Mouse (Mus musculus): ENCODE results near the gene Sacm1l.

Sacm1l gene

GRCm38 (mm10) chr9:123577360-123578192, 48.0 kb downstream of the Sacm1l start:
- no peak for DNase-seq

- DNase-seq: peak; percentile 12
Observed at GRCm38 (mm10) chr9:123589240-123589910, 59.8 kb downstream of the Sacm1l start.

GRCm38 (mm10) chr9:123595194-123595593, 65.6 kb downstream of the Sacm1l start:
- DNase-seq: no peak

- no peak for DNase-seq
Observed at GRCm38 (mm10) chr9:123596910-123597309, 67.4 kb downstream of the Sacm1l start.

- no peak for DNase-seq
Observed at GRCm38 (mm10) chr9:123597376-123597775, 67.8 kb downstream of the Sacm1l start.

DNA sequence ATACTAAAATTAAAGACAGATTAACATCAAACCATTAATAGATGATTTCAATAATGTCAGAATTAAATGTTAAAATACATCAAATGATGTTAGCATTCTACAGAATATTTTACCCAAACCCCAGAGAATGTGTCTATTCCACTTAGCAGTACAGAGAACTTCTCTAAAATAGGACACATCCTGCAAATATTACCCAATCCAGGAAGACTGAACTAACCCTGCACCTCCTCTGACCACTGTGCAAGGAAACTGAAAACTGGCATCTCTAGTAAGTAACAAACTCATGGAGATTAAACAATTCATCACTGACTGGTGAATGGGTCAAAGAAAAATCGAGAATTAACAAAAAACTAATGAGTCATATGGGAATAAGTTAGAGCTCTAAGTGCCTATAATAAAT, 72.0 kb downstream of the Sacm1l start:
- no peak for DNase-seq

- no peak for DNase-seq
Observed at GRCm38 (mm10) chr9:123620311-123621098, 90.9 kb downstream of the Sacm1l start.

DNA sequence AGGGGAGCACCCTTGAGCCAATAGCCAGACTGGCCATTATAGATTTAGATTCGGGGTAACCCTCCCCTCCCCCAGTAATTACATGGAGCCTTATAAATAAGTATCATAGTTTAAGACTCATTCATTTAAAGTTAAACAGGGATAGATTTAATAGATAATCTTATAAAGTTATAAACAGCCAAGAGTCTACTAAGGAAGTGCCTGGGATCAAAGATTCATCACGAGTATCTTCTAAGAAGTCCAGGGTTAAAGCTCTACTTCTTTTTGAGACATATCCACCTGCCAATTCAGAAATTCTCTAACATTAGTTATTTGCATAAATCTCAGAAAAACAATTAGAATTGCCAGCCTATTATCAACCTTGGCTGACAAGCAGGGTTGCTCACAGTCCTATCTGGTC, 95.2 kb downstream of the Sacm1l start:
- DNase-seq: no peak

GRCm38 (mm10) chr9:123625821-123626220, 96.3 kb downstream of the Sacm1l start:
- no peak for DNase-seq

- DNase-seq: no peak
Observed at GRCm38 (mm10) chr9:123631666-123632065, 102.1 kb downstream of the Sacm1l start.

DNA sequence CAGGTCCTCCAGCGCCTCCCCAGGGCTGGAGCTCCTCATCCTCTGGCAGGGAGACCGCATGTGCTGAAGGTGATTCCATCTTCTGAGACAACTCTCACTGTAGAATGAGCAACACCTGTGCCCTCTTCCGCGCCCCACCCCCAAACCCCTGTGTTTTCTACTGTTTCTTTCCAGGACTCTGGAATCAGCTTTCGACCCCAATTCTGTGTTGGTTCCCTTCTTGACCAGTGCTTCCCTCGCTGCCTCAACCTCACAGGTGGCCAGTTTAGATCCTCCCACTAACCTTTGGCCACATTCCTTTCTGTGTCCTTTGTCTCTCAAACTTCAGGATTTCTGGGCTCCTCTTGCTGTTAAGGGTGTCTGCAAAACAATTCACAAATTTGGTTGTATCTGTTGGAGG, 102.7 kb downstream of the Sacm1l start, which contains the start of gene Slc6a20b:
TSS of gene Slc6a20b (minus strand) at position 285 of the 400 bp plus-strand sequence.
- no peak for DNase-seq

DNA sequence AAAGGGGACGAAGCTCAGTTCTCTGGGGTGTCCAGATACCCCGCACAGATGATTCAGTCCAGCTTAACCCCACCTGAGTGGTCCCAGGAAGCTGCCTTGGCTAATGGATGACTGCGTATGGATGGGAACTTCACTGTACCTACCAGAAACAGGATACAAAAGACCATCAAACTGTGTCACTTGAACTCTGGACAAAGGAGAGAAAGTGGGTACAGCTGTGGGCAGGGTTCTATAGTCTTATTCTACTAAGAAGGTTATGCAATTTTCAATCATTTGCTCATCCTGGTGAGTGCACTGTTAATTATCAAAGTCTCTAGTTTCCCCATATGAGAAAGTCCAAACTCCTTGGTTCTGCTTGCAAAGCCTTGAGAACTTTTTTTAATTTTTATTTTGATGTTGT, 103.4 kb downstream of the Sacm1l start:
- no peak for DNase-seq

GRCm38 (mm10) chr9:123636771-123637170, 107.2 kb downstream of the Sacm1l start:
- DNase-seq: no peak

DNA sequence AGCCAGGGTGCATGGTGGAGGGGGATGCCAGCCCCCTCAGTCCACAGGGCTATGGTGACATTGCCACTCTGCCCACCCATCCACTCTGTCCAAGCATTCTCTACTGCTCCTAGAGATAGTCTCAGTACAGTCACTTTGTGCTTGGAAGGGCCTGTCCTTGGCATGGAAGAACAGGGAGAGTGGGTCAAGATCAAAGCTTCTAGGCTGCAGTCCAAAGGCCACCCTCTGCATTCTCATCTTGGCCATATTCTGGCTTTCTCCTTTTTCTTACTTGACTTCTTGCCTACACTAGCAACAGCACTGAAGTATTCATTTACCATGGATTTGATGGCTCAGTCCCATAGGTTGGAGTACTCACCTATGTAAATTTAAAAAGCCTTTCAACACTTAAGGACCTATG, 108.7 kb downstream of the Sacm1l start:
- DNase-seq: no peak

GRCm38 (mm10) chr9:123638668-123639089, 109.1 kb downstream of the Sacm1l start:
- DNase-seq: no peak

GRCm38 (mm10) chr9:123640106-123640505, 110.5 kb downstream of the Sacm1l start:
- no peak for DNase-seq

Data from liver (tissue).